Mouse (Mus musculus) stomach, postnatal 0 days (tissue): ENCODE results near the gene Ehmt1. TPM values are rescaled to one million over a fixed set of nuclear protein-coding genes. Genes with fewer than 3 reads are reported as not detected.
A peak's percentile ranks its signal among the peaks of the same experiment; 100 is the strongest.

Source experiments
- ATAC-seq: fragments of 200-750 bp; cut with Nextera tagmentation; 2 replicates; pipeline ENCODE4 v1.8.0; 2017; ENCODE audit not compliant: low FRiP score, low TSS enrichment
- DNase-seq: peaks from one replicate; pipeline ENCODE4 v3.0.0-alpha.2; 2016; ENCODE audit warnings: low spot score
- H3K27ac ChIP-seq: fragments of 300-500 bp; sonication (generic); replicated peaks from 2 replicates; pipeline ENCODE4 v1.5.1; 2014; ENCODE audit warnings: mild to moderate bottlenecking, control low read depth
- H3K27me3 ChIP-seq: fragments of 300-500 bp; sonication (generic); 2 replicates; pipeline ENCODE4 v1.6.1; 2014; ENCODE audit warnings: low read length; ENCODE audit not compliant: control insufficient read depth, insufficient read depth
- H3K36me3 ChIP-seq: fragments of 300-500 bp; sonication (generic); 2 replicates; pipeline ENCODE4 v1.6.1; 2014; ENCODE audit warnings: low read length, mixed read lengths; ENCODE audit not compliant: control insufficient read depth, insufficient read depth
- H3K4me1 ChIP-seq: fragments of 300-500 bp; sonication (generic); replicated peaks from 2 replicates; pipeline ENCODE4 v1.6.1; 2014; ENCODE audit warnings: antibody characterized with exemption; ENCODE audit not compliant: control insufficient read depth, insufficient read depth
- H3K4me2 ChIP-seq: fragments of 300-500 bp; sonication (generic); replicated peaks from 2 replicates; pipeline ENCODE4 v1.6.1; 2014; ENCODE audit warnings: low read depth, mild to moderate bottlenecking, control low read depth, moderate library complexity
- H3K4me3 ChIP-seq: fragments of 300-500 bp; sonication (generic); 2 replicates; pipeline ENCODE4 v1.5.1; 2014; ENCODE audit warnings: low read depth, low read length, control low read depth
- H3K9ac ChIP-seq: fragments of 300-500 bp; sonication (generic); 2 replicates; pipeline ENCODE4 v1.6.1; 2014; ENCODE audit warnings: mild to moderate bottlenecking, low read length, control low read depth, mixed read lengths
- H3K9me3 ChIP-seq: fragments of 300-500 bp; sonication (generic); 2 replicates; pipeline ENCODE4 v1.6.1; 2016; ENCODE audit warnings: low read length; ENCODE audit not compliant: control insufficient read depth
- CTCF ChIP-seq: IDR thresholded peaks from 2 replicates; pipeline ENCODE4 v1.5.1; 2016; ENCODE audit warnings: antibody characterized with exemption, low read depth, mild to moderate bottlenecking, moderate library complexity
- EP300 ChIP-seq: optimal IDR thresholded peaks from 2 replicates; pipeline ENCODE3; 2016; ENCODE audit warnings: antibody characterized with exemption
- WGBS: fragments of 180-500 bp; shearing (Covaris S2); extraction: QIAGEN DNeasy Blood & Tissue Kit; methylation state at CpG from one replicate; pipeline ENCODE4 v1.1.7; 2014; 5-methylcytosine and 5-hydroxymethylcytosine counted together
- polyA plus RNA-seq: library from polyadenylated mRNA; unstranded; fragments of >200 nt; fragmentation: Nextera tagmentation; extraction: Ambion mirVana; gene quantifications from 2 replicates; pipeline ENCODE4 v1.2.1, GENCODE M21; 2015

Ehmt1 gene
- polyA plus RNA-seq, 1 experiment from 2014 or later: 27.5 TPM

DNA sequence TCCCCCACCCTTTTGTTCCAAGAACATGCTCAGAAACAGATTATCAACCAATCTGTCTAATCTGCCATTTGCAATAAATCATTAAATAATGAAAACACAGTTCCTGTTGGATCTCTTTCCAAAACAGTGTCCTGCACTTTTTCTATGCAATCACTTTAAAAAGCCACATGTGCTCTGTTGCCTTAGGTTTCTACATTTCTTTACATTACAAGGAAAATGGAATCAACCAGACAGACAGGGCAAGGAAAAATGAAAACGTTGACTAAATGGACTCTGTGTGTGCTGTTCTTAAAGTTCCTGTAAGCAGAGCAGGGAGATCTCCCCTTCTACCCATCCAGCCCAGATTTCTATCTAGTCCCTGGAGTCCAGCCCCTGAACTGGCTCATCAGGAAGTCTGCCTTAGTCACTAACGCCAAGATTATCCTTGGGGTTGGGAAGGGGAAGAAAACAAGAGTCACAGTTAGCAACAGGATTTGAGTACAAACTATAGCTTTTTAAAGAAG, 13.7 kb downstream of the Ehmt1 start:
- no peak overlapping the region for H3K4me2 ChIP-seq
- WGBS: 4% methylated on average over 2 of the region's 2 CpGs
- no peak for TF ChIP-seq EP300
- no peak for TF ChIP-seq CTCF

GRCm38 (mm10) chr2:24904823-24905652, 14.4 kb downstream of the Ehmt1 start:
- WGBS: 79% methylated on average over 11 of the region's 11 CpGs
- Histone ChIP-seq H3K9ac (no peak overlapping the region), H3K36me3 (no peaks in the 10 kb centered on the region), H3K4me2 (no peak overlapping the region), H3K9me3 (no peaks in the 10 kb centered on the region), H3K27me3 (no peaks in the 10 kb centered on the region), H3K27ac (peak overlapping the region; percentile 61; the same call in 1 of the 2 replicates), H3K4me1 (no peaks in the 10 kb centered on the region; the same call in 1 of the 2 replicates), H3K4me3 (no peak overlapping the region)
- TF ChIP-seq EP300: no peak
- TF ChIP-seq CTCF: no peak
- DNase-seq: no peak
- peak; percentile 35; the same call in 1 of the 2 replicates for ATAC-seq

More for the DNA sequence above, 13.7 kb downstream of the Ehmt1 start:
- no peaks in the 10 kb centered on the region for H3K27me3 ChIP-seq
- no peak for DNase-seq
- no peak for ATAC-seq
- H3K36me3 ChIP-seq: no peaks in the 10 kb centered on the region
- no peak overlapping the region for H3K4me3 ChIP-seq
- H3K9me3 ChIP-seq: no peaks in the 10 kb centered on the region
- no peaks in the 10 kb centered on the region; the same call in 1 of the 2 replicates for H3K4me1 ChIP-seq
- H3K9ac ChIP-seq: no peak overlapping the region
- peak overlapping the region; percentile 61 for H3K27ac ChIP-seq

DNA sequence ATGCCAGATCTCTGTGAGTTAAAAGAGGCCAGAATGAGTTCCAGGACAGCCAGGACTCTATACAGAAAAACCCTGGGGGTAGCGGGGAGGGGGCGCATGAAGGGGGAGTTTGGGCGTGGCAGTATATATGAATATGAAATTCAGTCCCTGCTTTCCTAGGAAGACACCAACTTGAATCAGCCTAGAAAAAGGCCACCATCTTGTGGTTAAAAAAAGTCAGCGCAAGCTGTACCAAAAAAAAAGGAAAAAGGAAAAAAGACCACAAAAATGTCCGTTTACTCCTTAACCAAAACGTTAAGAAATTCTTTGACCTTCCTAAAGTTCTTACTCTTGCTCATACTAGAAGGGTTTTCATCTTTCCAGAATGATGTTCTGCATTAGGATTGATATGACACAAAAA, 16.4 kb downstream of the Ehmt1 start:
- no peak overlapping the region for H3K9ac ChIP-seq
- no peak overlapping the region for H3K4me2 ChIP-seq
- TF ChIP-seq CTCF (peak; percentile 52), EP300 (no peak)
- no peaks in the 10 kb centered on the region for H3K36me3 ChIP-seq
- 73% methylated on average over 6 of the region's 6 CpGs for WGBS
- ATAC-seq (no peak), DNase-seq (no peak)
- no peak overlapping the region for H3K27ac ChIP-seq
- no peaks in the 10 kb centered on the region for H3K27me3 ChIP-seq
- no peak overlapping the region for H3K4me3 ChIP-seq
- H3K9me3 ChIP-seq: no peaks in the 10 kb centered on the region
- H3K4me1 ChIP-seq: no peaks in the 10 kb centered on the region; the same call in 1 of the 2 replicates

- no peak overlapping the region for H3K4me2 ChIP-seq
- DNase-seq: no peak
- ATAC-seq: no peak
- H3K27me3 ChIP-seq: no peaks in the 10 kb centered on the region
- no peak overlapping the region for H3K4me3 ChIP-seq
- no peak overlapping the region for H3K27ac ChIP-seq
- H3K4me1 ChIP-seq: no peaks in the 10 kb centered on the region; the same call in 1 of the 2 replicates
- 0 out of 2 replicates have a peak overlapping the region, but pooled peaks have one; percentile 13 for H3K9ac ChIP-seq
- no peaks in the 10 kb centered on the region for H3K9me3 ChIP-seq
- WGBS: 27% methylated on average over 5 of the region's 5 CpGs
- H3K36me3 ChIP-seq: no peaks in the 10 kb centered on the region
- no peak for TF ChIP-seq CTCF
- TF ChIP-seq EP300: no peak
Observed at GRCm38 (mm10) chr2:24901055-24901454, 18.4 kb downstream of the Ehmt1 start.

- H3K4me2 ChIP-seq: no peak overlapping the region
- H3K4me1 ChIP-seq: no peaks in the 10 kb centered on the region; the same call in 1 of the 2 replicates
- 87% methylated on average over 2 of the region's 2 CpGs for WGBS
- H3K9ac ChIP-seq: no peak overlapping the region
- no peaks in the 10 kb centered on the region for H3K27me3 ChIP-seq
- DNase-seq (no peak), ATAC-seq (no peak)
- no peak overlapping the region for H3K27ac ChIP-seq
- H3K4me3 ChIP-seq: no peak overlapping the region
- no peaks in the 10 kb centered on the region for H3K9me3 ChIP-seq
- no peaks in the 10 kb centered on the region for H3K36me3 ChIP-seq
- no peak for TF ChIP-seq EP300
- TF ChIP-seq CTCF: no peak
Observed at GRCm38 (mm10) chr2:24899292-24899691, 20.1 kb downstream of the Ehmt1 start.

DNA sequence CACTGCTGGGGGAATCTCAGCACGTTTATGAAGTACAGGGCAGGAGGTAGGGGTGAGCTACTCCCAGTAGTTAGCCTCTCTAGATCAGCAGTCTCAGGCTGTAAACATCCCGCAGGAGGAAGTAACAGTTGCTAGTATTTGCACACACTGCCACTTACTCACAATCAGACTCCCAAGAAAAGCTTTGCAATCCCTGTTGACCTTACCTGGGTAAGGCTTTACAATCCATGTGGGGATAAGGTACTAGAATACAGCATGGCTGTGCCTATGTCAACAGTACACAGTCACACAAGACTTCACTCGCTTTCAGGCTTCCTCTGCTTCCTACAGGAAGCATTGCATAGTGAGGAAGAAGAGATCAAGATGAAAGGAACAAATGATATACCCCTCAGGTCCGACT, 22.7 kb downstream of the Ehmt1 start:
- Histone ChIP-seq H3K4me2 (no peak overlapping the region), H3K27me3 (no peaks in the 10 kb centered on the region), H3K4me1 (no peaks in the 10 kb centered on the region; the same call in 1 of the 2 replicates), H3K36me3 (no peaks in the 10 kb centered on the region), H3K27ac (peak overlapping the region; percentile 73), H3K4me3 (no peak overlapping the region), H3K9me3 (no peaks in the 10 kb centered on the region), H3K9ac (no peak overlapping the region)
- peak; percentile 96 for ATAC-seq
- 64% methylated on average over 4 of the region's 4 CpGs for WGBS
- no peak for TF ChIP-seq EP300
- no peak for TF ChIP-seq CTCF
- peak; percentile 35 for DNase-seq
